Mouse (Mus musculus) heart, adult 18-20 months (tissue): ENCODE data around the gene Prr15l. TPM values are rescaled to one million over a fixed set of nuclear protein-coding genes. Genes with fewer than 3 reads are reported as not detected.

ENCODE experiments used
- DNase-seq, 2 experiments: peaks; one replicate each; pipeline ENCODE4 v3.0.0; 2021 to 2022; ENCODE audit warnings: mixed read lengths in 1 of 2
- total RNA-seq, 2 experiments: library from RNA; stranded (reverse); gene quantifications; 2 replicates each; pipeline ENCODE4 v1.2.3; 2021

The Prr15l gene
- total RNA-seq, 2 experiments from 2014 or later: 0.79 to 2.2 TPM

- DNase-seq: no peak
These were observed 19.9 kb downstream of the Prr15l start for GRCm38 (mm10) chr11:96947849-96948248.

GRCm38 (mm10) chr11:96950767-96951166 lies 22.9 kb downstream of the Prr15l start:
- DNase-seq: no peak

- DNase-seq: no peak
These were observed 24.5 kb downstream of the Prr15l start for GRCm38 (mm10) chr11:96952426-96952825.

GRCm38 (mm10) chr11:96952896-96953295 lies 25.0 kb downstream of the Prr15l start:
- DNase-seq: no peak

- DNase-seq: no peak
These were observed 27.2 kb downstream of the Prr15l start for GRCm38 (mm10) chr11:96955094-96955493.

GRCm38 (mm10) chr11:96956009-96956724 lies 28.3 kb downstream of the Prr15l start:
- DNase-seq: no peak

GRCm38 (mm10) chr11:96957061-96957805 lies 29.3 kb downstream of the Prr15l start:
- no peak for DNase-seq

GRCm38 (mm10) chr11:96963580-96963979 lies 35.7 kb downstream of the Prr15l start:
- DNase-seq: peak; percentile 90 to 96

GRCm38 (mm10) chr11:96966172-96966571 lies 38.3 kb downstream of the Prr15l start:
- no peak for DNase-seq

GRCm38 (mm10) chr11:96966914-96967543 lies 39.1 kb downstream of the Prr15l start:
- DNase-seq: peak; percentile 64 to 68

GRCm38 (mm10) chr11:96967544-96968269 lies 39.8 kb downstream of the Prr15l start:
- peak in 1 of 2 experiments; percentile 57 for DNase-seq

GRCm38 (mm10) chr11:96968476-96968875 lies 40.6 kb downstream of the Prr15l start:
- DNase-seq: peak; percentile 68 to 75

- peak; percentile 69 to 78 for DNase-seq
These were observed 41.4 kb downstream of the Prr15l start for GRCm38 (mm10) chr11:96969280-96969722.

- peak; percentile 90 to 94 for DNase-seq
These were observed 41.8 kb downstream of the Prr15l start for GRCm38 (mm10) chr11:96969746-96970145.

- peak in 1 of 2 experiments; percentile 45 for DNase-seq
These were observed 42.4 kb downstream of the Prr15l start for GRCm38 (mm10) chr11:96970341-96970740.

GRCm38 (mm10) chr11:96972906-96973305 lies 45.0 kb downstream of the Prr15l start:
- peak; percentile 49 to 66 for DNase-seq

GRCm38 (mm10) chr11:96973426-96973964 lies 45.6 kb downstream of the Prr15l start:
- peak; percentile 53 to 64 for DNase-seq

GRCm38 (mm10) chr11:96974813-96975212 lies 46.9 kb downstream of the Prr15l start:
- DNase-seq: peak in 1 of 2 experiments; percentile 19

- DNase-seq: peak; percentile 31 to 52
These were observed 47.8 kb downstream of the Prr15l start for GRCm38 (mm10) chr11:96975511-96976378.

- no peak for DNase-seq
These were observed 48.4 kb downstream of the Prr15l start for GRCm38 (mm10) chr11:96976379-96976687.
